Mouse (Mus musculus) T-cell, adult 2 months (primary cell): Measurements from ENCODE around the gene Shisa9.

Source experiments
- DNase-seq: peaks from one replicate; pipeline ENCODE4 v3.0.0; 2022; ENCODE audit warnings: low spot score

Shisa9 gene

DNA sequence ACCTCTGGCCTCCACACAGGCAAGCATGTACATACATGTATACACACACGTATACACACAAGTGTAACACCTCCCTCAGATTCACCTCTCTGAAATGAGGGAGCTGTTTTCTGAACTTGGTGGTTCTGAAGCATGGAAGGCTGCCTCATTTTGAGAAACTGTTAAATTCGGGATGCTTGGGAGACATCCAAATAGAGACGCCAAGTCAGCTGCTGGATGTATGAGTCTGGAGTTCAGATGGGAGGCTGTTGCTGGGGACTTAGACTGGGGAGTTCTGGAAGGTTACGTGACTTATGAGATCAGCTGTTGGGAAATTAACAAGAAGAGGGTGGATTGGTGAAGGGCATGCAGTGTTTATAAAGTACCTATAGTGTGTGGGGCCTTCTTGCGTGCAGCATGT is 88.7 kb downstream of the Shisa9 start:
- no peak for DNase-seq

DNA sequence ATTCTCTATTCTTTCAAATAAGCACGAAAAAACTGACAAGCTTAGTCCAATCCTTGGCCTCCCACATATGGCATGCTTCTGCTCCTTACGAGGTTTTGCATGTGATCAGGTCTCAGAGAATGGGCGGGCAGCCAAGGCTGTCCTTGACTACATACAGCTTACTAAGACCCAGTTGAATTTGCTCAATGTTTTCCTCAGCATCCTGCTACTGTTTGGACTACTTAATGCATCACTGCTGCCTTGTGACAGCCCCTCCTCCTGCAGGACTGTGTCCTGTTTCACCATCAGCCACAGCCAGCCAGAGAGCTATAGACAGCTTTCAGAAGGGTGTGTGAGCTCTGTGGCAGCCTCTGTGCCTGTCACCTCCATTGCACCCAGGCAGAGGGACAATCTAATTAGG is 92.4 kb downstream of the Shisa9 start:
- no peak for DNase-seq

DNA sequence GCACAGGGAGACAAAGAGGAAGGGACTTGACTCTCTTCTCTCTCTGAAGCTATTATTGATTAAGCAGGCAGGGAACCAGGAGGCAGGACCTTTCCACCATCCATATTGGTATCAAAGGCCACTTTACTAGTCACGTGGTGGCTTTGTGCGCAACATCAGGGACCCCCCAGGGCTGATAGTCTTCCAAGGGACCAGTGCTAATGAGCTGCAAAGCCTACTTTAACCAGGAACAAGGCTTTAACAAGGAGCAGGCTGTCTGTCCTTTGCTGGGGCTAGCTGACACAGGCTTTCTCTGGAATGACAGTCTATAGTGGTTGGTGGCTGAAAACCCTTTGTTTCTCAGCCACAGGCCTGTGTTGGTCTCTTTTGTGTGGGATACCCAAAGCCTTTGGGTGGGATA is 92.8 kb downstream of the Shisa9 start:
- DNase-seq, result no peak

DNA sequence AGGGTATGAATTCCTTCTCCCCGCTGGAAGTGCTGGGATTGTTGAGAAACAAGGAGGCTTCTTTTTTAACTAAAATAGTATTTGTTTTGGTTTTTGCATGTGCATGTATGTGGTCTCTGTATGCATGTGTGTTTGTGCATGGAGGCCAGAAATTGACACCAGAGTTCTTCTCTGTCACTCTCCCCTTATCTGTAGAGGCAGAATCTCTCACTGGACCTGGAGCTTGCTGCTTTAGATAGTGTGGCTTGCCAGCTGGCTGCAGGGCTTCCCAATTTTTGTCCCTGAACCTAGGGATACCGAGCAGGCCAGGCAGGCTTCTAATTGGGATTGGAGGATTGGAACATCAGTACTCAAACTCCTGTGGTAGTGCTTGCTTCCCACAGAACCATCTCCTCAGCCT is 99.2 kb downstream of the Shisa9 start:
- no peak for DNase-seq

DNA sequence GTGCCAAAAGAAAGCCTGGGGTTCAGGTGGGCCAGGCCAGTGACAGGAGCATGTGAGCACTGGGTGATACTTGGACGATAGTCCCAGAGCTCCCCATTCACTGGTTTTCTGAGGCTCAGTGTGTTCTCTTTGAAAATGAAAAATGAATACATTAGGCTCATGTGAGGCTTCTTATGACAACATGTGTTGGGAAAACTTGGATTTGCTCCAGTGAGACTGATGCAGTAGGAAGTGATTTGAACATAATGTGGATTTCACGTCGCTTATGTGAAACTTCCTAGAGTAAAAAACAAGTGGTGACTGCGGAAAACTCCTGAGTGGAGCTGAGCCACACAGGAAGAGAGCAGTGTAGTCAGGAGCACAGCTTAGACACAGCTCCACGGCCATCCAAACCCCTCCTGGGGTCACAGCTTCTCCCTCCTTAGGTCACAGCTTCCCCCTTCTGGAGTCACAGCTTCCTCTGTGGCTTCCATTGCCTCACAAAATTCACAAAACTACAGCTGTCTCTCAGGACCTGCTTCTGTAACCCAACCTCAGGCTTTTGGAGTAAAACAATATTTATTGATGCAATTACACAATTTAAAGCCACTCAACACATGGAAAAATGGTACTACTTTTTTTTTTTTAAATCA is 106.8 kb downstream of the Shisa9 start:
- DNase-seq, result no peak

DNA sequence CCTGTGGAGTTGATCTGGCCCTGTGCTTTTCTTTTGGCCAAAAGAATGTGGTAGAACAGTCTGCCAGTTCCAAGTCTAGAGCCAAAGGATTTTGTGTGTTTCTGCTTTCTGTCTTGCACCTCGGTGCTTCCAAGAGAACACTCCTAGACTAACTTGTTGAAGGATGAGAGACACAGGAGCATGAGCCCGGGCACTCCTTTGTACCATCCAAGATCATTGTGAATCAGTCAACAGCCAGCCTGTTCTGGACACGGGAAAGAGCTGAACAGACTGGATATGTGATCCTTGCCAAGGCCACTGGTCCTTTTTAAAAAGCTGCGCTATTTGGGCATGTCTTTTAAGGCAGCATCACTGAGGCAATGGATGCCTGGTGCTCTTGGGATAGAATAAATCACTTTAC is 109.3 kb downstream of the Shisa9 start:
- DNase-seq, result no peak

DNA sequence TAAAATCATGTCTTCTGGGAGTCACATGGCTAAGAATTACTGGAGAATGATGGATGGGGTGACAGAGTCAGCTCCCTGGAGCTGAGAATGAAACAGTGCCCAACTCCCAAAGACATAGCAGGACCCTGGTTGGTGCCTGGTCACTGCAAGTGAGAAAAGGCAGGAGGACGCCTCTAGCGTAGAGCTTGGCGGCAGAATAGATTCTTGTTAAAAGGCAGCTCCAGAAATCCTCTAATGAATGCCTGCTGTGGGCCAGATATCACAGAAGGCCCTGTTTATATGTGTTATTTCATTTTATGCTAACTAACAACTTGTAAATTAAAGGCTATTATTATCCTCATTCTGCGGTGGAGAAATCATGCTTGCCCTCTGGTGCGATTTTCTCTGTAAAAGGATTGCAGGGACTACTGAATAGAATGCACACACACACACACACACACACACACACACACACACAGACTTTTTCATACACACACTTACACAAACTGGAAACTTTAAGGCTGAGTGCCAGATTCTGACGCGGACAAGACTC is 110.9 kb downstream of the Shisa9 start:
- no peak for DNase-seq

DNA sequence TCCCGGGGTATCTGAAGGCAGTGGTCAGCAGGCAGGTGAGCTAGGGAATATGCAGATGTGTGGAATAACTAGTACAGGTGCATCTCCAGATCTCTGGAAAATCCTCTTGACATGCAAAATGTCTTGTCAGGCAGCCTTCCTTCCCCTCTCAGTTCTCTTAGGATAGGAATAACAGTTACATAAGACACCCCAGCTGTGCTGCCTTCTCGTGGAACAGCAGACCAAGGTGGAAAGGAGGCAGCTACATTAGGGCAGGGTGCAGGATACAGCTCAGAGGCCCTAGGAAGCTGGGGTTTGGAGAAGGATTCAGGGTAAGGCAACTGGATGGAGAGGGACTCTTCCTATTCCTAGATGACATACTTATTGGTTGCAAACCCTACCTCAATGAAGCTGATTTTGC is 111.5 kb downstream of the Shisa9 start:
- no peak for DNase-seq

DNA sequence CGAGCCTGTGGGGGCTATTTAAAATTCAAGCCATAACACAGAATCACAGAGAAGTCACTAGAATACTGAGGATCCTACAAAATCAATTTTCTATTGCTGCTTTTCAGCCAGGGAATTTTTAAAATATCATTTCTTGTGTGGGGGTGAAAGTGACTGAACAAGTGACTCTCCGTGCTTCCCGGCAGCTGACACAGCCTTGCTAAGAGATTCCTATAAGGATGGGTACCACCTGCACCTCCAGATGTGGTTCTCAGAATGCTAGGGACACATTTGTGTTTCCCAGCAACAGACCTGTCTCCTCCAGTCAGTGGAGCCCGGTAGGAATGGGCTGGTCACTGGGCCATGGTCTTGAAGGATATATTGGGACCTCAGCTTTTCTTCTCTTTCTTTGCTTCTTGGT is 124.5 kb downstream of the Shisa9 start:
- DNase-seq, result no peak

DNA sequence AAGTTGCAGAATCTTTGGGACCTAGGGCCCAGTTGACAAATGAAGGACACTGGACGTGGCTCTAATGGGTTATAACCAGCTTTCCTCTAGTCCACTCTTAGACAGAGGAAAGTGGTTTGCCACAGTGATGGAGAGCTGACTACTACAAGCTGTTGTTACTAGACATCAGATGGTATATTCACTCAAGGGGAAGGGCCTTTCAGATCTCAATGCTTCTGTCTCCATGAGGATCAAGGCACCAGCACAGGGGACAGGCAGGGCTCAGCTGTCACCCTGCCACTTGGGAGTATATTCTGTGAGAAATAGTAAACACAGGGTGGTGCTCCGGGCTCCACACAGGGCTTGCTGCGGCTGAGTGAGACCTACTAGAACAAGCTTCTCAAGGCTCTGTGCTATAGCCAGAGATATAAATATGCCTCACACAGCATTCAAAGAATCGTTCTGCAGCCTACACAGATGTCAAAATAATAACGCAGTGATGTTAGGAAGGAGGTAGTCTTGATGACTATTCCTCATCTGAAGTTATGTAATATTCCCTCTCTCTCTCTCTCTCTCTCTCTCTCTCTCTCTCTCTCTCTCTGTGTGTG is 127.0 kb downstream of the Shisa9 start:
- DNase-seq, result no peak

DNA sequence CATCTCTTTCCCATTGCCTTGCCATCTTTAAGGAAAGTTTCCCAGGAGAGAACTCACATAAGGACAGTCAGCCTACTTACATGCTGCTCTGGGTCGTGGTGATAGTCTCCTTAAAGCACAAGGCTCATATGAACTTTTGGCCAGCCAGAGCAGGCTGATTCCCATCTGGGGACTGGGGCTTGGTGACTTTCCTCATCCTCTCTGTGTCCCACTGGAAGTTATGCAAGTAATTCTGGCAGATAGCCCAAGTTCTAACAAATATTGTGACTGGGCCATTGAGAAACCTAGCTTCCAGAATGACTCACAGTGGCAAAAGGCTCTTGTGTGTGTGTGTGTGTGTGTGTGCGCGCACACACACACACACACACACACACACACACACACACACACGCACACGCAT is 130.5 kb downstream of the Shisa9 start:
- DNase-seq, result no peak

DNA sequence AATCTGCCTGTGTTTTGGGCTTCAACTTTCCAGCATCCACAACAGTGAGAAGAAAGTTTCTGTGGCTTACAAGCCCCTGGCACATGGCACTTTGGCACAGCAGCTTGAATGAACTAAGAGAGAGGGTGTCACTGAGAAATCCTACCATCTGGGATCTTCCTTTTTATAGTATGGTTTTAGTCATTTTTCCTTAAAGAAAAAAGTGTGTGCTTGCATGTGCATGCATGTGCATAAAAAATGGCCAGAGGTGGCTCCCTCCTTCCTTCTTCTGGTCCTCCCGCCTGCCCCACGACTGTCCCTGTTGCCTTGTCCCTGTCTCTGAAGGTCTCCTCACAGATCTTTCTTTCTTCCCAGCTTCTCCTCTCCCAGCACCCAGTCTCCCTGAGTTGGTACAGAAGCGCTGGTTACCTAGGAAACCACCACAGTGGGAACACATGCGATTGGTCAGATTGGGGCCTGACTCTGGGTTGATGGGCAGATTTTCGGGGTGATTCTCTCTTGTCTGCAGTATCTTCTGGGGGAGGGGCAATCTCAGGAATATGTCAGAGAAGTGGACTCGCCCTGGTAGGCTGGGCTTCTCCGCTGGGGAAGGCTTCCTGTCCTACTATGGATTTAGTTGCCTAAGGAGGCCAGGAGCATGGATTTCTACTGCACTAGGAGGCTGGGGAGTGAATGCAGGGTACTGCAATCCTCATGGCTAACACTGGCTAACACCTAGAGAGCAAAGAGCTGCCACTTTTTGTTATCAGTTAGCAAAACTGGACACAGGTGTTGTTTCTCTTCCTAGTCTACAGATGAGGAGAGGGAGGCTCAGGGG is 131.3 kb downstream of the Shisa9 start:
- no peak for DNase-seq

DNA sequence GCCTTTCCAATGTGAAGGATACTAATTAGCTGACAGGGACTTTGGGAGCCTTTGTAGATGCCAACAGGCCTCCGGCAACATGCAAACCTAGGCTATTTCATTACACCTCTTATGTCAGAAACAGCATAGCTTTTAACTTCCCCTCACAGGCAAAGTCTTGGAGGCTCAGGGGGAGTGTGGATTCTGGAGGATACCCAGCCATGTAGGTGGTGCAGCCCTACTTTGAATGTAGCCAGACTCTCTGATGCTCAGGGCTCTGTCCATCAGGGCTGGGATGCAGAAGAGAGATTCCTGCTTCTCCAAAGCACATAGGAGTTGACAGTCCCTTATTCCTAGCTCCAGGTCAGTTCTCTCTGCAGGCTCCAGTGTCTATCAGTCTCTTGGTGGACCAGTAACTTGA is 133.0 kb downstream of the Shisa9 start:
- DNase-seq, result no peak

DNA sequence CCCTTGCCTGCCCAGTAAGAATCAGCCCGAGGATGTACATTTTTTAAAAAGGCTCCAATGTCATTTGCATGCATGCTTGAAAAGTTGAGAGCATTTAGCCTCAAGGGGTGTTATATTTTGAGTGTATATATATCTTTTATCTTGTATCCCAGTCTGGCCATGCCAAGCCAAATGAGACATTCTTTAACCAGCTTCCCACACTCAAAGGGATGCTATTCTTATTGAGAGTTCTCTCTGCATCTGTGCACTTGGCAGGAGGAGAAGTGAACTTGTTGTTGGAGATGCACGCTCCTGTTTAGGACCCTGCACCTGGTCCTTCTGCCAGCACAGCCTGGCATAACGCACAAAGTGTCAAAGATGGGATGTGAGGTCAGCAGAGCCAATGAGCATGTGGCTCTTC is 135.6 kb downstream of the Shisa9 start:
- no peak for DNase-seq

DNA sequence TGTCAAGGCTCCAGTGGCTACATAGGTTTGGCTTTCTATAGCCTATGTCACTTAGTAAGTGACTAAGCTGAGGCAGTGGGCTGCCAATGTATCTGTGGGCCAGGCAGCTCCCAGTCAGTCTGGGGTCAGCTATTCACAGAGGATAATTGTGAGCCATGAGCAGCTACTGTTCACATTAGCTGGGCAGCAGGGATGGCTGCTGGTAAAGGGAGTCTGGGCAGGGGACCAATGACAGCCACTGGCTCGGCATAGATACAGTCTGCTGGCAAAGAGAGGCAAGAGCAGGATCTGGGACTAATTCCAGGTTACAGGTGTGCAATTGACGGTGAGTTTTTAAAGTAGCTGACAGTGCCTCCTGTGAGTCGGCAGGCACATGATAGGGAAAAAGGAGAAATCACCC is 145.9 kb downstream of the Shisa9 start:
- DNase-seq, result no peak

DNA sequence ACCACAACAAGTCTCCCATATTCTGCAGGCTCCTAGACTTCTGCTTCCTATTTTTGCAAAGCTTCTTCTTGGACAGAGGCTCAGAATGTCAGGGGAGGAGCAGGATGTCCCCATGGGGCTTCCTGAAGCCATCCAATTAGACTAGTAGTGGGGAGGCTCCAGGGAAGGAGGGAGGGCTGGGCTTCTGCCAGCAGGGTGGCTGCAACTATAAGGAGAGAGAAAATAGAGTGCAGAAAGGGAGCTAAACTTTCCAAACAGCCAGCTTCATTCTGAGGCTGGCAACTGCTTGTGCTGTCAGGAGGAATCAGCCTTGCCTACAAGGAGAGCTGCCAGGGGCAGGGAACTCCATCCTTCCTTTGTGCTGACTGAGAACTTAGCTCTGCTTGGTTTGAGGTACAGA is 162.8 kb downstream of the Shisa9 start:
- DNase-seq, result no peak

DNA sequence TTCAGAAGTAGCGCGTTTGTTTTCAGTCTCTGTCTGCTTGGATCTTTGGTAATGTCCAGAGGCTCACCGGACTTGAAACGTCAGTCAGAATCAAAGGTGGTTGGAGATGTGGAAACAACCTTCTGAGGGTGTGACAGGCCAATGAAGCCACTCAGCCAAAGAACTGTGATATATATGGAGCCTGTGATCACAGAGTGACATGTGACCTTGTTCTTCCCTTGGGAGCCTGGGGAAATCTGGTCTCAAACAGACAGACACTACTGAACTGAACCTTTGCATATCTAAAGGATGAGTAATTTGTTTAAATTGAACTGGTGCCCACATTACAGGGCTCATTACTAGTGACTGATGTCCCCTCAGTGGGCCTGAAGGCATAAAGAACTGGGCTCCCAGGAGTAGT is 168.1 kb downstream of the Shisa9 start:
- DNase-seq, result no peak

DNA sequence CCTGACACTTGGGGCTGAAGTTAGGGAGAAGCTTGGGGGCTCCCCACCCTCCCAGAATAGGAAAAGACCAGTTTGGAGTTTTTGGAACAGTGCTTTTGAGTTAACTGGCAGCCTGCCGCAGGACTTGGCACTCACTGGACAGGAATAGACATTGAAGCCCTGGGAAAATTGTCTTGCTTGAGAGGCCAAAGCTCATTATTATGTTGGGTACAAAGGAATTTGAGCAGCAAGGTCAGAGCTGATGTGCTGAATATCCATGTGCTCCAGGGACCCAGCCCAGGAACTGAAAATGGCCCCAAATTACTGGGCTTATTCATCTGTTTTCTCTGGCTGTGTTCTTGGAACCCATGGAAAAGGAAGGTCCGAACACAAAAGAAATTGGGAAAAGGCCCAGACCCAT is 170.6 kb downstream of the Shisa9 start:
- no peak for DNase-seq

DNA sequence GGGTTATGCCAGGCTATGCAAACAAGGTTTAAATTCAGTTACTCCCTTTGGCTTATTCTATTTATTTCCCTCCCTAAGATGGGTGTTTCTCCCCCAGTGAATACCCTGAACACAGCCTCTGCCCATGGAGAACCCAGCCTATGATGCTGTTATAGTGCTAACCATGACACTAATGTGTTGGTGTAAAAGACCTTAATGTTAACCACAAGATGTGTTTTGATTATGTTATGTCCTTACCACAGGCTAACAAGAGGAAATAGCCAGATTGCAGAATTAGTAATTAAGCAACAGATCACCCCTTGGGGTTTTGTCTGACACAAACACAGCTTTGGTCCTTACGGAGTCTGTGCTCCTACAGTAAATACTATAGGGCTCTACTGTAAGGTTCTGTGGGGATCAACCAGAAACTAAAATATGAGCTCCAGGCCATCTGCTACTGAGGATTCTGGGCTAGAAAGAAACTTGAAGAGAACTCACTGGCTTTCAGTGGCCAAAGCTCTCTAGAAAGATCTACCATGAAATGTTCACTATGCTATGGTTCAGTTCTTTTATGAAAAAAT is 189.6 kb downstream of the Shisa9 start:
- DNase-seq, result no peak

DNA sequence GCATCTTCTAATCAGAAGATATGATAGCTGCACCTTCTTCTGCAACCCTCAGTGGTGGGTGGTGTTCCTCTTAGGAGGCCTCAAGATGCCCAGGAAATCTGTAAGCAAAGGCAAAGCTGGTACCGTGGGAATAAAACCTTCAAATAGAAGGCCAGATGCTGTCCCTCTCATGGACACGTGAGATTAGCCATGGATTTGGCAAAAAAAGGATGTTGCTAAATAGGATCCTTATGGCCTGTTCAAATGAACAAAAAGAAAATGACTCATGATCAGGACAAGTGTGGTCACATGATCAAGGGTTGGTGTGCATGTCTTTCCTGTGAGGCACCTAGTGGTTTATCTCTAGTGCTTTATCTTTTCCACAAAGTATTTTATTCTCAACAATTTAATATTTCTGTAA is 194.1 kb downstream of the Shisa9 start:
- no peak for DNase-seq

DNA sequence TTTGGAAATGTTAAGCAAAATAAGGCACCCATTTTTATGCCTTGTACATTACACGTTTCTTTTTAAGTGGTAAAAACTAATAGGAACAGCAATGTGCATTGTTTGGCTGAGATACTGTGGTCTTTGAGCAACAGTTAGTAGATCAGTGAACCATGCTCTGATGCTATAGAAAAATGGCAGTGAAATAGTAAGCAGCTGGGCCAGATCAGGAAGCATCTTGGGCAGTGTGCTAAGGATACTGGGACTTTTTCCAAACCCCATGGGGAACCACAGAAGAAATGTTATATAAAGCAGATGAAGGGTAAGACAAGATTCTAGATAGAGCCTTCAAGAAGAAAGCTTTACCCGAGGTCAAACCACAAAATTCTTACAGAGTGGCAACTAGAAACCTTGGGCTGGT is 205.8 kb downstream of the Shisa9 start:
- no peak for DNase-seq

DNA sequence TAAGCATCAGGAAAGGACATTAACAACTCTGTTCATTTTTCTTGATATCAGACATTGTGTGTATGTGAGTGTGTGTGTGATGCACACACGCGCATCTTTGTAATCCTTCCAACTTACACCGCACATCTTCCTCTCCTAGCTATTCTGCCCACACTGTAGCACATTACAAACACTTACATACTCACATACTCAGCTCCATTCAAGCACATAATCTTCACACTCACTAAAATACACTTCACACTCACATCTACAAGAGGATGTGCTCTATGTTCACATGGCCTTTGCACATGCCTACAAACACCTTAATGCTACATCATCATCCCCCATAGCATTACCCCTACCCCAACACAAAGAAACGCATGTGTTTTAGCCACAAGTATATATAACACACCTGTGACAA is 212.9 kb downstream of the Shisa9 start:
- no peak for DNase-seq

DNA sequence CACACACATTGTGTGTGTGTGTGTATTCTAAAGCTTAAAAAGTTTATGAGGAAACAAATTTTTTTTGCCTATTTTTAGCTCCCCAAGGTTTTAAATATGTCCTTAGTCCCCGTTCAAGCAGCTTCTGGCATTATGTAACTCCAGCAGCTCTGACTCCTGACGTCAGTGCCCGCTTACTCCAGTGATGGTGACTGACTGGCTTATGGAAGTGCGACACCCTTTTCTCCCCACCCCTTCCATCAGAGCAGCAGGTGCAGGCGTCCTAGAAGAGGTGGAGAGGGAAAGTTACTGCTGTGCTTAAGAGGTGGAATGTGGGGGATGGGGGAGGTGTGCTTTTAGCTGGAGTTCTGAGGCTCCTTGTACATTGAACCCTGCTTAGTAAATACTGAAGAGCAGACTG is 213.7 kb downstream of the Shisa9 start:
- no peak for DNase-seq
